ENCODE assay signal across 42 mouse cellular contexts in genomic region chrX:56606536-56606935, GRCm38 (mm10). TPM values are rescaled to one million over a fixed set of nuclear protein-coding genes. Genes with fewer than 3 reads are reported as not detected.
"Had no signal": no experiment of that assay in that cellular context is flagged by ENCODE, and none has a peak within 500 bp of the region (broad histone marks: within the 10 kb centered on the region; RNA-seq: fewer than 3 reads in every experiment).

No protein-coding gene starts in this region.

- H3K4me1 ChIP-seq: intestine, embryonic 15.5 days had no signal

- H3K36me3 ChIP-seq: heart, embryonic 10.5 days; heart, embryonic 12.5 days; hindbrain, embryonic 10.5 days; hindbrain, embryonic 12.5 days; intestine, embryonic 15.5 days; limb, embryonic 13.5 days; limb, embryonic 15.5 days; liver, embryonic 15.5 days had no signal

- H3K27me3 ChIP-seq: heart, embryonic 12.5 days; hindbrain, embryonic 12.5 days; intestine, embryonic 15.5 days; limb, embryonic 13.5 days; limb, embryonic 15.5 days; liver, embryonic 15.5 days had no signal

- H3K4me3 ChIP-seq: gastrocnemius, adult 2 months; heart, embryonic 10.5 days; heart, embryonic 12.5 days; hindbrain, embryonic 10.5 days; hindbrain, embryonic 12.5 days; intestine, embryonic 15.5 days; limb, embryonic 13.5 days; limb, embryonic 15.5 days; liver, embryonic 15.5 days had no signal

- DNase-seq: gastrocnemius, adult 2 months; gastrocnemius, postnatal 10 days; gastrocnemius, postnatal 25 days; heart, adult 18-20 months; heart, postnatal 10 days; heart, postnatal 4 days; kidney, adult 18-20 months; kidney, adult 8-10 months; kidney, postnatal 10 days; kidney, postnatal 25 days; layer of hippocampus, adult 9-11 months; layer of hippocampus, postnatal 36 days; left cerebral cortex, postnatal 4 days had no signal

- H3K27ac ChIP-seq: gastrocnemius, adult 2 months; heart, embryonic 10.5 days; hindbrain, embryonic 10.5 days; hindbrain, embryonic 12.5 days; hindbrain, embryonic 14.5 days; intestine, embryonic 15.5 days; limb, embryonic 13.5 days; limb, embryonic 15.5 days; liver, embryonic 15.5 days had no signal

- H3K9ac ChIP-seq: heart, embryonic 12.5 days; hindbrain, embryonic 12.5 days; hindbrain, embryonic 14.5 days; intestine, embryonic 15.5 days; limb, embryonic 13.5 days; limb, embryonic 15.5 days; liver, embryonic 15.5 days had no signal

- H3K4me2 ChIP-seq: heart, embryonic 12.5 days; hindbrain, embryonic 12.5 days; hindbrain, embryonic 14.5 days; intestine, embryonic 15.5 days; limb, embryonic 13.5 days; limb, embryonic 15.5 days; liver, embryonic 15.5 days had no signal

- H3K9me3 ChIP-seq: heart, embryonic 10.5 days; heart, embryonic 12.5 days; hindbrain, embryonic 10.5 days; hindbrain, embryonic 12.5 days; intestine, embryonic 15.5 days; limb, embryonic 13.5 days; limb, embryonic 15.5 days; liver, embryonic 15.5 days had no signal

- ATAC-seq: hindbrain, embryonic 16.5 days; inflammation-experienced regulatory T-cells, adult 6 months; intestine, embryonic 15.5 days; intestine, postnatal 0 days had no signal

RNA-seq across cellular contexts. Expression of gene Gm648, which starts 57.1 kb away (rescaled TPM):
- total RNA-seq: gastrocnemius, adult 2 months; gastrocnemius, postnatal 10 days; gastrocnemius, postnatal 25 days; gastrocnemius, postnatal 4 days; granulocyte monocyte progenitor cell, adult 5-6 weeks; heart, adult 18-20 months; heart, adult 8-10 months; heart, postnatal 10 days; heart, postnatal 25 days; heart, postnatal 4 days; layer of hippocampus, adult 18-20 months; layer of hippocampus, adult 8-10 months; layer of hippocampus, postnatal 14 days; layer of hippocampus, postnatal 36 days; left cerebral cortex, adult 18-20 months; left cerebral cortex, adult 8-10 months; left cerebral cortex, postnatal 10 days; left cerebral cortex, postnatal 25 days; left cerebral cortex, postnatal 4 days had no signal
- polyA plus RNA-seq: heart, embryonic 12.5 days; heart, embryonic 14.5 days; heart, embryonic 16.5 days; hindbrain, embryonic 10.5 days; hindbrain, embryonic 12.5 days; hindbrain, embryonic 14.5 days; hindbrain, embryonic 16.5 days; inflammation-experienced regulatory T-cells, adult 6 months; intestine, postnatal 0 days; kidney, embryonic 14.5 days; kidney, embryonic 16.5 days; large intestine, adult 2 months; limb, embryonic 11.5 days; limb, embryonic 13.5 days; limb, embryonic 15.5 days; liver, embryonic 15.5 days had no signal
